Mouse (Mus musculus): ENCODE results near the gene Slc16a12.

DNA sequence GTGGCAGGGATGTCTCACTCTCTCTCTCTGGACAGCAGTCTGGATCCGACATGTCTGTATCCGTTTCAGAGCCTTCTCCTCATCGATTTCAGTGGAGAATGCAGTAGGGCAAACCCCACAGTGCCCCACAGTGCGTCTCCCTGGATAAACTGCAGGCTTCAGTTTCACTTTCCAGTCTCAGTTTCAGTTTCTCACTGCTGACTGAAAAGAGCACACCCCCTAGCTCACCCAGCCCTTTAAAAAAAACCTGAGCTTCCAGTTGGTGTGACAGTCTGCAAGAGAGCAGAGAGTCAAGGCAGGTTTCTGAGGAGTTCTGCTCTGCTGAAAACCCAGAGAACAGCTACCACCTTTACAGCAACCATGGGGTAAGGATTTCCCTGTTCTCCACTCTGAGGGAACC, 106.5 kb downstream of the Slc16a12 start, which contains the start of the genes Ifit1bl2 and Ifit1:
- TF ChIP-seq POLR2A (IDR thresholded peaks at IDR 0.05; ENCODE audit: borderline replicate concordance, extremely low read depth, insufficient read depth, insufficient read length, poor library complexity, severe bottlenecking) (no peak), CTCF (IDR thresholded peaks at IDR 0.05; ENCODE audit: borderline replicate concordance, extremely low read depth, insufficient read depth, insufficient read length) (no peak)

All from brain, embryonic 14.5 days (tissue).